Mouse (Mus musculus): ENCODE measurements around the gene Olfr211.

GRCm38 (mm10) chr6:116495960-116496359 is 7.1 kb downstream of the Olfr211 start:
- TF ChIP-seq ZC3H11A (IDR thresholded peaks at IDR 0.05; ENCODE audit: low read depth, low read length), result no peak
- no peak for TF ChIP-seq TBP (IDR thresholded peaks at IDR 0.05; ENCODE audit: low read depth, low read length)
- TF ChIP-seq ELF1 (IDR thresholded peaks at IDR 0.05; ENCODE audit: low read depth, low read length), result no peak
- TF ChIP-seq NRF1 (IDR thresholded peaks at IDR 0.05; ENCODE audit: insufficient read depth, low read depth, low read length, poor library complexity, severe bottlenecking), result no peak
- TF ChIP-seq ZKSCAN1 (IDR thresholded peaks at IDR 0.05; ENCODE audit: low read depth, low read length), result no peak
- TF ChIP-seq POLR2A (IDR thresholded peaks at IDR 0.05; ENCODE audit: control insufficient read depth in 1 of 2, insufficient read depth in 1 of 2, low read depth in 1 of 2, low read length in 2 of 2, poor library complexity in 1 of 2), result no peak
- TF ChIP-seq TAL1 (IDR thresholded peaks at IDR 0.05; ENCODE audit: low read length), result no peak
- no peak for TF ChIP-seq EP300 (IDR thresholded peaks at IDR 0.05; ENCODE audit: low read depth in 1 of 2, low read length in 2 of 2)
- TF ChIP-seq GATA1 (IDR thresholded peaks at IDR 0.05; ENCODE audit: low read depth, low read length), result no peak
- TF ChIP-seq RCOR1 (IDR thresholded peaks at IDR 0.05; ENCODE audit: low read depth, low read length), result no peak
- no peak for TF ChIP-seq GABPA (IDR thresholded peaks at IDR 0.05; ENCODE audit: low read depth, low read length)
- TF ChIP-seq ETS1 (IDR thresholded peaks at IDR 0.05; ENCODE audit: low read depth, low read length), result no peak
- no peak for TF ChIP-seq POLR2AphosphoS2 (IDR thresholded peaks at IDR 0.05; ENCODE audit: low read length)
